Mouse (Mus musculus): ENCODE data around the gene Myl4. TPM values are rescaled to one million over a fixed set of nuclear protein-coding genes. Genes with fewer than 3 reads are reported as not detected.

The Myl4 gene
- polyA plus RNA-seq, 1 experiment from 2014 or later = 6.2 TPM

DNA sequence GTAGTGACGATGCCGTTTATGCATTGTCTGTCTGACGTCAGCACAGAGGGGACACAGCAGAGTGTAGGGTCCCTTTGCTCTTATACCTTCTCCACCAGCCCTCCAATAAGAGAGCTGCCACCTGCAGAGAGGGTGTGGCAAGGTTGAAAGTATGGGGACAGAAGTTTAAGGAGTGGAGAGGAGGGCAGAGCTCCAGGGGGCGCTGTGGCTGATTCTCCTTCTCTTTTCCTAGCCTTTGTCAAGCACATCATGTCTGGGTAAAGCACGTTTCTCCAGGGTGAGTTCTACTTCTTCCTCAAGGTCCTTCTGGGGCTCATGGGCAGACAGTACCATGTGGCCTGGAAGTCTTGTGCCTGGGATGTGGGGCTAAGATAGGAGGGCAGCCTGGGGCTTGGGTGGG lies 35.0 kb downstream of the Myl4 start:
- ATAC-seq (replicated peaks; ENCODE audit: low FRiP score, low TSS enrichment, low read depth) (no peak), DNase-seq (ENCODE audit: low spot score) (no peak)
- H3K27me3 ChIP-seq (replicated peaks; ENCODE audit: control insufficient read depth, insufficient read depth, low read length) = no peaks in the 10 kb centered on the region
- 0 out of 2 replicates have a peak, but pooled peaks cover 5% of the 10 kb centered on the region for H3K9me3 ChIP-seq (ENCODE audit: control insufficient read depth, low read length)
- 0 out of 2 replicates have a peak, but pooled peaks cover 6% of the 10 kb centered on the region for H3K4me1 ChIP-seq (replicated peaks; ENCODE audit: control insufficient read depth, insufficient read depth, low read length)
- H3K4me2 ChIP-seq (ENCODE audit: low read length) = no peak overlapping the region
- H3K36me3 ChIP-seq (ENCODE audit: control insufficient read depth, insufficient read depth, low read length) = no peaks in the 10 kb centered on the region
- H3K9ac ChIP-seq (ENCODE audit: low read length) = no peak overlapping the region
- no peak overlapping the region for H3K4me3 ChIP-seq (ENCODE audit: low read depth, low read length)
- no peak overlapping the region for H3K27ac ChIP-seq (ENCODE audit: low read depth)
- WGBS = 70% methylated on average over 5 of the region's 5 CpGs

DNA sequence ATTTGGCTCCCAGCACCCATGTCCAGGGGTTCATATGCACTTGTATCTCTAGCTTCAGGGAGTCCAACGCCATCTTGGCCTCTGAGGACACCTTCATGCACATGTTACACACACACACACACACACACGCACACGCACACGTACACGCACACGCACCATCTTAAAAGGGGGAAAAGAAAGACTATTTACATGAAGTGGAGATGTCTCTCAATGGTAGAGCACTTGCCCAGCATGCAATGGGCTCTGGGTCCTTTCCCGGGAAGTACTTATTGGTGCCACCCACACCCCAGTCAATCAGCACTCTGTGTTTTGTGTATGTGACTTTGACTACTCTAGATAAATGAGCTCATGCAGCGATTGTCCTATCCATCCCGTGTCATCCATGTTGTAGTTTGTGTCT lies 37.4 kb downstream of the Myl4 start:
- Histone ChIP-seq H3K4me2 (ENCODE audit: low read length) (no peak overlapping the region), H3K9ac (ENCODE audit: low read length) (no peak overlapping the region), H3K9me3 (ENCODE audit: control insufficient read depth, low read length) (0 out of 2 replicates have a peak, but pooled peaks cover 5% of the 10 kb centered on the region), H3K27ac (ENCODE audit: low read depth) (no peak overlapping the region), H3K4me1 (replicated peaks; ENCODE audit: control insufficient read depth, insufficient read depth, low read length) (no peaks in the 10 kb centered on the region; the same call in 1 of the 2 replicates), H3K36me3 (ENCODE audit: control insufficient read depth, insufficient read depth, low read length) (no peaks in the 10 kb centered on the region), H3K27me3 (replicated peaks; ENCODE audit: control insufficient read depth, insufficient read depth, low read length) (no peaks in the 10 kb centered on the region), H3K4me3 (ENCODE audit: low read depth, low read length) (no peak overlapping the region)
- no peak for DNase-seq (ENCODE audit: low spot score)
- ATAC-seq (replicated peaks; ENCODE audit: low FRiP score, low TSS enrichment, low read depth) = no peak
- 96% methylated on average over 9 of the region's 9 CpGs for WGBS

DNA sequence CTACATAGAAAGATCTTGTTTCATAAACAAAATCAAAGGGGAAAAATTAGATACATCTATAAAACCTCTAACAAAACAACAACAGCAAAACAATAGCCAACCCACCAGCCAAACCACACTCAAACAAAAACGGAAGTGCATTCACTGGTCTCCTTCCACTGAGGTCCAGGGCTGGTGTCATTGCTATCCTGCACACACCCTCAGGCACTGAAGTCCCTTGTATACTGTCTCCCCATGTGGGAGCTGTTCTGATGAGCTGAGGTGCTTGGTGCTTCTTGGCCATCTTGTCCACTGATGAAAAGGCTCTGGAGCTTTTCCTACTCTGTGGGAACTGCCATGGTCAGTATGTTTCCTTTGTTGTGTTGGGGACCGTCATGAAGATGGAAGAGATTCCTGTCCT lies 38.0 kb downstream of the Myl4 start:
- H3K4me2 ChIP-seq (ENCODE audit: low read length) = no peak overlapping the region
- no peaks in the 10 kb centered on the region for H3K27me3 ChIP-seq (replicated peaks; ENCODE audit: control insufficient read depth, insufficient read depth, low read length)
- 0 out of 2 replicates have a peak, but pooled peaks cover 5% of the 10 kb centered on the region for H3K9me3 ChIP-seq (ENCODE audit: control insufficient read depth, low read length)
- H3K9ac ChIP-seq (ENCODE audit: low read length) = no peak overlapping the region
- H3K27ac ChIP-seq (ENCODE audit: low read depth) = no peak overlapping the region
- no peaks in the 10 kb centered on the region for H3K36me3 ChIP-seq (ENCODE audit: control insufficient read depth, insufficient read depth, low read length)
- 94% methylated on average over 2 of the region's 2 CpGs for WGBS
- no peak overlapping the region for H3K4me3 ChIP-seq (ENCODE audit: low read depth, low read length)
- DNase-seq (ENCODE audit: low spot score) (no peak), ATAC-seq (replicated peaks; ENCODE audit: low FRiP score, low TSS enrichment, low read depth) (no peak)
- no peaks in the 10 kb centered on the region; the same call in 1 of the 2 replicates for H3K4me1 ChIP-seq (replicated peaks; ENCODE audit: control insufficient read depth, insufficient read depth, low read length)

DNA sequence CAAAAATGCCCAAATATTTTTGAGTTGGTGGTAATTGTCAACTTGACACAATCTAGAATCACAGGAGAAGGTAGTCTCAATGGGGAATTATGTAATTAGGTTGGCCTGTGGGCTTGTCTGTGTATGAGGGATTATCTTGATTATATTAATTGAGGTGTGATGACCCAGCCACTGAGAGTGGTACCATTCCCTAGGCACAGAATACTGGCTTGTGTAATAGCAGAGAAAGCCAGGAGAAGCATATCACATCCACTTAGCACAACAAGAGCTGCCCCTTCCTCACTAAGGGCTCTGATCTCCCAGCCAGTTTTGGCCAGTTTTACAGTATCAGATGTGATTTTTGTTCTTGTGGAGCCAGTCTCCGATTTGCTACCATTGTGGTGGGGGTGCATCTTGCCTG lies 39.1 kb downstream of the Myl4 start:
- H3K4me2 ChIP-seq (ENCODE audit: low read length) = no peak overlapping the region
- H3K4me1 ChIP-seq (replicated peaks; ENCODE audit: control insufficient read depth, insufficient read depth, low read length) = no peaks in the 10 kb centered on the region; the same call in 1 of the 2 replicates
- no peak overlapping the region for H3K27ac ChIP-seq (ENCODE audit: low read depth)
- no peak overlapping the region for H3K4me3 ChIP-seq (ENCODE audit: low read depth, low read length)
- ATAC-seq (replicated peaks; ENCODE audit: low FRiP score, low TSS enrichment, low read depth) = no peak
- H3K9me3 ChIP-seq (ENCODE audit: control insufficient read depth, low read length) = 0 out of 2 replicates have a peak, but pooled peaks cover 5% of the 10 kb centered on the region
- H3K27me3 ChIP-seq (replicated peaks; ENCODE audit: control insufficient read depth, insufficient read depth, low read length) = no peaks in the 10 kb centered on the region
- WGBS = 83% methylated on average over 1 of the region's 1 CpGs
- H3K36me3 ChIP-seq (ENCODE audit: control insufficient read depth, insufficient read depth, low read length) = no peaks in the 10 kb centered on the region
- no peak for DNase-seq (ENCODE audit: low spot score)
- H3K9ac ChIP-seq (ENCODE audit: low read length) = no peak overlapping the region

DNA sequence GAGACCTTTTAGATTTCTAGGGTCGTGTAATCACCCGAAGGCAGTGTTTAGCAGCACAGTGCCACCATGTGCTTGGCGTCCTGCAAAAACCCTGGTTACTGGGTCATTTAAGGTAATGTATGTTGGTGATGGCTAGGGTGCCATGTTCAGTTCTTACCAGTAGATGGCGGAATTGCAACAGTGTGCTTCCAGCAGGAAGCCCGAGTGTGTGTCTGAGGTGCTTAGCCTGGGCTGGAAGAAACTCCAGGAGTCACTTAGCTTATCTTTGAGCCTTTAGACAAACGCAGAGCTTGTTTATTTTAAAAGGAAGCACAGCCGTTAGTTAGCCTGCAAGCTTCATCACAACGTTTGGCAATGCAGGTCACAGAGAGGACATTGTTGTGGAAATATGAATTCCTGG lies 39.7 kb downstream of the Myl4 start:
- Histone ChIP-seq H3K27ac (ENCODE audit: low read depth) (no peak overlapping the region), H3K27me3 (replicated peaks; ENCODE audit: control insufficient read depth, insufficient read depth, low read length) (no peaks in the 10 kb centered on the region), H3K9ac (ENCODE audit: low read length) (no peak overlapping the region), H3K4me2 (ENCODE audit: low read length) (no peak overlapping the region), H3K4me3 (ENCODE audit: low read depth, low read length) (no peak overlapping the region), H3K9me3 (ENCODE audit: control insufficient read depth, low read length) (0 out of 2 replicates have a peak, but pooled peaks cover 5% of the 10 kb centered on the region), H3K4me1 (replicated peaks; ENCODE audit: control insufficient read depth, insufficient read depth, low read length) (no peaks in the 10 kb centered on the region; the same call in 1 of the 2 replicates), H3K36me3 (ENCODE audit: control insufficient read depth, insufficient read depth, low read length) (no peaks in the 10 kb centered on the region)
- DNase-seq (ENCODE audit: low spot score) = peak; percentile 87
- peak; percentile 62 for ATAC-seq (replicated peaks; ENCODE audit: low FRiP score, low TSS enrichment, low read depth)
- under 1% methylated on average over 8 of the region's 8 CpGs for WGBS

DNA sequence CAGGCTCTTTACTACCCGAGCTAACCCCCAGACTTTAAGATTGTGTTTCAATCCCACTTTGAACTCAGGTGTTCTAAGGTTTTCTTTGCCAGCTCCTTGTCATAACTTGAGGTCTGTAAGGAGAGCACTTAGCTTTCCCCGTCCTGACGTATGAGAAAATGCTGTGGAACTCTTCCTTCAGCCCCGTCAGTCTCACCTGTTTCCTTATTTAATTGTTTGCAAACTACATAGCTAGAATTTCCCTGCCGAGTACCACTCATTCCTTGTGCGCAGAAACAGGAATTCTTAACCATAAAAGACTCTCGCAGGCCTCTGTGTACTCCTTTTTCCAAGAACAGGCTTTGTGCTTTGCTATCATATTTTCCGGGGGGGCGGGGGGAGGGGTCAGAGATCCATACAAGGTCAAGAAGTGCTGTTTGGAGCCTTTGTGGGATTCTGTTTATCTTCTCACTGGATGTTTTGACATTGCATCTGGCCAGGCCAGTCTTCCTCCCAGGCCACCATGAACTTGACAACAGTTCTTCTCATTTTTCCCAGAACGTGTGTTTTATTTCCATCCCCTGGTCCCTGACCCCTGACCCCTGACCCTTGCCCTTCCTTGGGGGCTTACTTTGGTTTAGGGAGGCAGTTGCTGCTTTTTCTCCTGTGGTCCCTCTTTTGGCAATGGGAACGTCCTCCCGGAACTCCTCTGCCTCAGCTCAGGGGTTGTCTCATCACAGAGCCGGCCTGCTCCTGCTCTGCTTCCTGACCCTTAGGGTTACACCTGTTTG lies 41.8 kb downstream of the Myl4 start:
- ATAC-seq (replicated peaks; ENCODE audit: low FRiP score, low TSS enrichment, low read depth) (no peak), DNase-seq (ENCODE audit: low spot score) (no peak)
- WGBS = 31% methylated on average over 13 of the region's 13 CpGs
- H3K4me2 ChIP-seq (ENCODE audit: low read length) = no peak overlapping the region
- no peaks in the 10 kb centered on the region for H3K36me3 ChIP-seq (ENCODE audit: control insufficient read depth, insufficient read depth, low read length)
- H3K4me3 ChIP-seq (ENCODE audit: low read depth, low read length) = no peak overlapping the region
- no peaks in the 10 kb centered on the region; the same call in 1 of the 2 replicates for H3K4me1 ChIP-seq (replicated peaks; ENCODE audit: control insufficient read depth, insufficient read depth, low read length)
- H3K9me3 ChIP-seq (ENCODE audit: control insufficient read depth, low read length) = 0 out of 2 replicates have a peak, but pooled peaks cover 5% of the 10 kb centered on the region
- no peaks in the 10 kb centered on the region for H3K27me3 ChIP-seq (replicated peaks; ENCODE audit: control insufficient read depth, insufficient read depth, low read length)
- no peak overlapping the region for H3K27ac ChIP-seq (ENCODE audit: low read depth)
- no peak overlapping the region for H3K9ac ChIP-seq (ENCODE audit: low read length)

DNA sequence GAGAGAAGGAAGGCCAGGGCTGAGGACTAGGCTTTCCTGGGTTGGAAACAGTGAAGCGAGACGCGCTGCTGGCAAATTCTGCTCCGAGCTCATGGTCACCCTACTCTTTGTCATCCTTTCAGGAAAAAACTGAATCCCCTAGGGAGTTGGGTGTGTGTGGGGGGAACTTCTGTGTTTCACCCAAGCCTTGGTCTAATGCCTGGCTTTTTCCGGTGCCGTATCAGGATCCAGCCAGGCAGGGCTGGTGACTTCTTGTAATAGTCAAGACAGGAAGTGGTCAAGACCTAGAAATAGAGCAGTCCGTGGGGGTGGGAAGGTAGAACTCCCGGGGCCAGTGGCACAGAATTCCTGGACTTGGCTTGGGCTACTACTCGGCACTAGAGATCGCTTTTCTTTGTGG lies 45.9 kb downstream of the Myl4 start:
- Histone ChIP-seq H3K27me3 (replicated peaks; ENCODE audit: control insufficient read depth, insufficient read depth, low read length) (no peaks in the 10 kb centered on the region), H3K9ac (ENCODE audit: low read length) (no peak overlapping the region), H3K27ac (ENCODE audit: low read depth) (no peak overlapping the region), H3K4me2 (ENCODE audit: low read length) (no peak overlapping the region), H3K9me3 (ENCODE audit: control insufficient read depth, low read length) (no peaks in the 10 kb centered on the region), H3K4me1 (replicated peaks; ENCODE audit: control insufficient read depth, insufficient read depth, low read length) (no peaks in the 10 kb centered on the region; the same call in 1 of the 2 replicates), H3K36me3 (ENCODE audit: control insufficient read depth, insufficient read depth, low read length) (no peaks in the 10 kb centered on the region), H3K4me3 (ENCODE audit: low read depth, low read length) (no peak overlapping the region)
- WGBS = 78% methylated on average over 10 of the region's 10 CpGs
- DNase-seq (ENCODE audit: low spot score) (no peak), ATAC-seq (replicated peaks; ENCODE audit: low FRiP score, low TSS enrichment, low read depth) (no peak)

DNA sequence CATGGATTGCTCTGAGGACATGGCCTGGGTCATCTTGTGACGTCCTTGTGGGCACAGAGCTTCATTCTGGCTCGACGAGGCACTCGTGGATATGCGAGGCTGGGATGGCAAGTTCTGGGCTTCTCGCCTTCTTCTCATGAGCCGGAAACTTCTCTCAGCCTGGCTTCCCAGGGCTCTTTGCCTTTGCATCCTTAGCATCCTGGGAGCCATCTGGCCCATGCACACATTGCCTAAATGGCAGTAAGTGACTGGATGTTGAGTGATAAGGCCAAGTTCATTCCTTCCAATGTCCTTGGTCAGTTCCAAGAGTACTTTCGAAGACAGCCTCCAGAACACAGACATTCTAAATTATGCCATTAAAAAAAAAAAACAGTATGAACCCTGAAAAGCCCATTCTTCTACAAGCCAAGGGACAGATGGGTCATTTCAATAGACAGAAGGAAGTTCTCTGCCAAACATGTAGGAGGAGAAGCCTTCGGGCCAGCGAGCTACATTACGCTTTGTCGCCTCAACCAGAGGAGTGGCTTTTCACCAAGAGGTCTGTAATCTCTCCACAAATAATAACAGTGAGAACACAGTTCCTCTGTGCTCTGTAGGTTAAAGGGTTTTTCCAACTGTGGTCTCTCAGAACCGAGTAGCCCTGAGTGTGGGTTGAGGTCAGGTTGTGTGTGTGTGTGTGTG lies 48.9 kb downstream of the Myl4 start:
- H3K4me2 ChIP-seq (ENCODE audit: low read length) = no peak overlapping the region
- DNase-seq (ENCODE audit: low spot score) (no peak), ATAC-seq (replicated peaks; ENCODE audit: low FRiP score, low TSS enrichment, low read depth) (no peak)
- 67% methylated on average over 13 of the region's 13 CpGs for WGBS
- H3K4me1 ChIP-seq (replicated peaks; ENCODE audit: control insufficient read depth, insufficient read depth, low read length) = no peaks in the 10 kb centered on the region
- no peak overlapping the region for H3K9ac ChIP-seq (ENCODE audit: low read length)
- H3K36me3 ChIP-seq (ENCODE audit: control insufficient read depth, insufficient read depth, low read length) = no peaks in the 10 kb centered on the region
- no peaks in the 10 kb centered on the region for H3K27me3 ChIP-seq (replicated peaks; ENCODE audit: control insufficient read depth, insufficient read depth, low read length)
- no peak overlapping the region for H3K4me3 ChIP-seq (ENCODE audit: low read depth, low read length)
- no peaks in the 10 kb centered on the region for H3K9me3 ChIP-seq (ENCODE audit: control insufficient read depth, low read length)
- H3K27ac ChIP-seq (ENCODE audit: low read depth) = peak overlapping the region; percentile 27; the same call in 1 of the 2 replicates

Data from intestine, embryonic 14.5 days (tissue).